Mouse (Mus musculus): ENCODE measurements around the gene Syt9. TPM values are rescaled to one million over a fixed set of nuclear protein-coding genes. Genes with fewer than 3 reads are reported as not detected.
"Not testable (repeated sequence)": the region's sequence is repeated elsewhere in the genome, so short reads cannot be mapped to it uniquely, and the experiment has no call there.

The Syt9 gene
- polyA plus RNA-seq, 1 experiment from 2014 or later, result 3.1 TPM

GRCm38 (mm10) chr7:107462962-107463361, 92.4 kb downstream of the Syt9 start:
- no peak for ATAC-seq (ENCODE audit: insufficient number of reproducible peaks, insufficient read depth, low FRiP score, low TSS enrichment, low read depth)
- no peaks in the 10 kb centered on the region for H3K9me3 ChIP-seq
- H3K4me1 ChIP-seq (replicated peaks), result no peaks in the 10 kb centered on the region
- H3K36me3 ChIP-seq, result no peaks in the 10 kb centered on the region
- H3K27ac ChIP-seq, result no peak overlapping the region
- H3K4me3 ChIP-seq (replicated peaks), result no peak overlapping the region
- no peaks in the 10 kb centered on the region for H3K27me3 ChIP-seq
- no peak overlapping the region for H3K9ac ChIP-seq (replicated peaks)
- H3K4me2 ChIP-seq, result no peak overlapping the region
- WGBS, result 10% methylated on average over 3 of the region's 3 CpGs

- no peaks in the 10 kb centered on the region for H3K4me1 ChIP-seq (replicated peaks)
- no peak for ATAC-seq (ENCODE audit: insufficient number of reproducible peaks, insufficient read depth, low FRiP score, low TSS enrichment, low read depth)
- H3K27me3 ChIP-seq, result no peaks in the 10 kb centered on the region
- H3K9me3 ChIP-seq, result no peaks in the 10 kb centered on the region
- no peak overlapping the region for H3K27ac ChIP-seq
- H3K4me2 ChIP-seq, result no peak overlapping the region
- no peaks in the 10 kb centered on the region for H3K36me3 ChIP-seq
- H3K4me3 ChIP-seq (replicated peaks), result no peak overlapping the region
- WGBS, result 68% methylated on average over 3 of the region's 3 CpGs
- no peak overlapping the region for H3K9ac ChIP-seq (replicated peaks)
Measured at GRCm38 (mm10) chr7:107465081-107465480, 94.6 kb downstream of the Syt9 start.

- peaks cover 5% of the 10 kb centered on the region; the same call in 1 of the 2 replicates for H3K9me3 ChIP-seq
- no peak overlapping the region for H3K4me3 ChIP-seq (replicated peaks)
- H3K36me3 ChIP-seq, result no peaks in the 10 kb centered on the region
- no peak for ATAC-seq (ENCODE audit: insufficient number of reproducible peaks, insufficient read depth, low FRiP score, low TSS enrichment, low read depth)
- no peak overlapping the region for H3K9ac ChIP-seq (replicated peaks)
- WGBS, result 61% methylated on average over 7 of the region's 7 CpGs
- H3K4me1 ChIP-seq (replicated peaks), result no peaks in the 10 kb centered on the region
- H3K27ac ChIP-seq, result no peak overlapping the region
- H3K27me3 ChIP-seq, result no peaks in the 10 kb centered on the region
- H3K4me2 ChIP-seq, result no peak overlapping the region
Measured at GRCm38 (mm10) chr7:107478979-107479965, 108.7 kb downstream of the Syt9 start.

- H3K27ac ChIP-seq; H3K9ac ChIP-seq (replicated peaks): not testable (repeated sequence)
Measured at GRCm38 (mm10) chr7:107485709-107486108, 115.2 kb downstream of the Syt9 start.

GRCm38 (mm10) chr7:107495428-107495827, 124.9 kb downstream of the Syt9 start:
- no peaks in the 10 kb centered on the region for H3K4me1 ChIP-seq (replicated peaks)
- no peak overlapping the region for H3K9ac ChIP-seq (replicated peaks)
- H3K27me3 ChIP-seq, result no peaks in the 10 kb centered on the region
- ATAC-seq (ENCODE audit: insufficient number of reproducible peaks, insufficient read depth, low FRiP score, low TSS enrichment, low read depth), result no peak
- H3K9me3 ChIP-seq, result no peaks in the 10 kb centered on the region
- H3K36me3 ChIP-seq, result no peaks in the 10 kb centered on the region
- no peak overlapping the region for H3K27ac ChIP-seq
- H3K4me3 ChIP-seq (replicated peaks), result no peak overlapping the region
- no peak overlapping the region for H3K4me2 ChIP-seq

More at GRCm38 (mm10) chr7:107485709-107486108, 115.2 kb downstream of the Syt9 start:
- not testable (repeated sequence) for H3K36me3 ChIP-seq; H3K4me1 ChIP-seq (replicated peaks); H3K4me2 ChIP-seq; ATAC-seq (ENCODE audit: insufficient number of reproducible peaks, insufficient read depth, low FRiP score, low TSS enrichment, low read depth); H3K9me3 ChIP-seq; H3K4me3 ChIP-seq (replicated peaks); H3K27me3 ChIP-seq
- WGBS, result 81% methylated on average over 2 of the region's 2 CpGs

- Histone ChIP-seq H3K27ac (no peak overlapping the region), H3K4me2 (no peak overlapping the region), H3K9me3 (no peaks in the 10 kb centered on the region), H3K4me1 (replicated peaks) (no peaks in the 10 kb centered on the region), H3K36me3 (no peaks in the 10 kb centered on the region), H3K4me3 (replicated peaks) (no peak overlapping the region), H3K27me3 (no peaks in the 10 kb centered on the region), H3K9ac (replicated peaks) (no peak overlapping the region)
- ATAC-seq (ENCODE audit: insufficient number of reproducible peaks, insufficient read depth, low FRiP score, low TSS enrichment, low read depth), result no peak
- WGBS, result 76% methylated on average over 7 of the region's 7 CpGs
Measured at GRCm38 (mm10) chr7:107496923-107497322, 126.4 kb downstream of the Syt9 start.

- 70% methylated on average over 7 of the region's 7 CpGs for WGBS
- H3K9ac ChIP-seq (replicated peaks), result no peak overlapping the region
- H3K36me3 ChIP-seq, result no peaks in the 10 kb centered on the region
- H3K4me3 ChIP-seq (replicated peaks), result no peak overlapping the region
- ATAC-seq (ENCODE audit: insufficient number of reproducible peaks, insufficient read depth, low FRiP score, low TSS enrichment, low read depth), result no peak
- H3K27me3 ChIP-seq, result no peaks in the 10 kb centered on the region
- no peaks in the 10 kb centered on the region for H3K4me1 ChIP-seq (replicated peaks)
- no peak overlapping the region for H3K4me2 ChIP-seq
- no peak overlapping the region for H3K27ac ChIP-seq
- H3K9me3 ChIP-seq, result no peaks in the 10 kb centered on the region
Measured at GRCm38 (mm10) chr7:107500641-107501040, 130.1 kb downstream of the Syt9 start.

- H3K9ac ChIP-seq (replicated peaks), result no peak overlapping the region
- H3K4me3 ChIP-seq (replicated peaks), result no peak overlapping the region
- no peak overlapping the region for H3K4me2 ChIP-seq
- no peaks in the 10 kb centered on the region for H3K36me3 ChIP-seq
- H3K4me1 ChIP-seq (replicated peaks), result no peaks in the 10 kb centered on the region
- no peak overlapping the region for H3K27ac ChIP-seq
- 60% methylated on average over 5 of the region's 5 CpGs for WGBS
- H3K27me3 ChIP-seq, result no peaks in the 10 kb centered on the region
- H3K9me3 ChIP-seq, result no peaks in the 10 kb centered on the region
- ATAC-seq (ENCODE audit: insufficient number of reproducible peaks, insufficient read depth, low FRiP score, low TSS enrichment, low read depth), result no peak
Measured at GRCm38 (mm10) chr7:107504761-107505712, 134.5 kb downstream of the Syt9 start.

- Histone ChIP-seq H3K4me3 (replicated peaks) (no peak overlapping the region), H3K9ac (replicated peaks) (no peak overlapping the region), H3K9me3 (no peaks in the 10 kb centered on the region), H3K4me2 (no peak overlapping the region), H3K4me1 (replicated peaks) (no peaks in the 10 kb centered on the region), H3K27me3 (no peaks in the 10 kb centered on the region), H3K27ac (no peak overlapping the region), H3K36me3 (no peaks in the 10 kb centered on the region)
- 84% methylated on average over 3 of the region's 3 CpGs for WGBS
- ATAC-seq (ENCODE audit: insufficient number of reproducible peaks, insufficient read depth, low FRiP score, low TSS enrichment, low read depth), result no peak
Measured at GRCm38 (mm10) chr7:107507920-107508319, 137.4 kb downstream of the Syt9 start.

- no peaks in the 10 kb centered on the region for H3K9me3 ChIP-seq
- no peak for ATAC-seq (ENCODE audit: insufficient number of reproducible peaks, insufficient read depth, low FRiP score, low TSS enrichment, low read depth)
- H3K4me1 ChIP-seq (replicated peaks), result no peaks in the 10 kb centered on the region
- H3K4me2 ChIP-seq, result no peak overlapping the region
- H3K36me3 ChIP-seq, result no peaks in the 10 kb centered on the region
- 78% methylated on average over 3 of the region's 3 CpGs for WGBS
- H3K27ac ChIP-seq, result no peak overlapping the region
- no peaks in the 10 kb centered on the region for H3K27me3 ChIP-seq
- no peak overlapping the region for H3K9ac ChIP-seq (replicated peaks)
- no peak overlapping the region for H3K4me3 ChIP-seq (replicated peaks)
Measured at GRCm38 (mm10) chr7:107509740-107510139, 139.2 kb downstream of the Syt9 start.
